Mouse (Mus musculus) midbrain, postnatal 0 days (tissue): ENCODE measurements at regions not wholly inside any gene's neighbourhood (a gene's known extent, or its start where the extent isn't known, plus 50 kb on each side); places are given as distances from the start of the nearest gene placed in this dataset.

Experiments used
- ATAC-seq: fragments of 200-750 bp; cut with Nextera tagmentation; 2 replicates; pipeline ENCODE4 v1.8.0; 2017; ENCODE audit warnings: moderate number of reproducible peaks, mild to moderate bottlenecking, moderate TSS enrichment, moderate library complexity; ENCODE audit not compliant: low FRiP score
- DNase-seq: peaks from one replicate; pipeline ENCODE4 v3.0.0-alpha.2; 2015; ENCODE audit warnings: low spot score
- H3K27ac ChIP-seq: fragments of 300-500 bp; sonication (generic); 2 replicates; pipeline ENCODE4 v1.5.1; 2014; ENCODE audit warnings: low read depth, mild to moderate bottlenecking, low read length, mixed read lengths
- H3K27me3 ChIP-seq: fragments of 300-500 bp; sonication (generic); 2 replicates; pipeline ENCODE4 v1.6.1; 2014; ENCODE audit warnings: low read length, control low read depth, mixed read lengths; ENCODE audit not compliant: insufficient read depth
- H3K36me3 ChIP-seq: fragments of 300-500 bp; sonication (generic); 2 replicates; pipeline ENCODE4 v1.6.1; 2014; ENCODE audit warnings: low read length, control low read depth, mixed read lengths; ENCODE audit not compliant: insufficient read depth
- H3K4me1 ChIP-seq: fragments of 300-500 bp; sonication (generic); 2 replicates; pipeline ENCODE4 v1.6.1; 2014; ENCODE audit warnings: mild to moderate bottlenecking, control low read depth, antibody characterized with exemption, low read length, mixed read lengths; ENCODE audit not compliant: insufficient read depth
- H3K4me2 ChIP-seq: fragments of 300-500 bp; sonication (generic); 2 replicates; pipeline ENCODE4 v1.6.1; 2014; ENCODE audit warnings: low read depth, mild to moderate bottlenecking, low read length, mixed read lengths; ENCODE audit not compliant: poor library complexity, severe bottlenecking
- H3K4me3 ChIP-seq: fragments of 300-500 bp; sonication (generic); 2 replicates; pipeline ENCODE4 v1.5.1; 2014; ENCODE audit warnings: low read depth, mild to moderate bottlenecking, low read length, moderate library complexity
- H3K9ac ChIP-seq: fragments of 300-500 bp; sonication (generic); replicated peaks from 2 replicates; pipeline ENCODE4 v1.6.1; 2014; ENCODE audit warnings: mild to moderate bottlenecking, low read length, moderate library complexity, mixed read lengths; ENCODE audit not compliant: poor library complexity, severe bottlenecking
- H3K9me3 ChIP-seq: fragments of 300-500 bp; sonication (generic); 2 replicates; pipeline ENCODE4 v1.6.1; 2016; ENCODE audit warnings: low read length, control low read depth
- CTCF ChIP-seq: IDR thresholded peaks from 2 replicates; pipeline ENCODE4 v1.5.1; 2016; ENCODE audit warnings: antibody characterized with exemption, mild to moderate bottlenecking
- WGBS: fragments of 180-500 bp; shearing (Covaris S2); extraction: QIAGEN DNeasy Blood & Tissue Kit; methylation state at CpG from one replicate; pipeline ENCODE4 v1.1.7; 2014; 5-methylcytosine and 5-hydroxymethylcytosine counted together

DNA sequence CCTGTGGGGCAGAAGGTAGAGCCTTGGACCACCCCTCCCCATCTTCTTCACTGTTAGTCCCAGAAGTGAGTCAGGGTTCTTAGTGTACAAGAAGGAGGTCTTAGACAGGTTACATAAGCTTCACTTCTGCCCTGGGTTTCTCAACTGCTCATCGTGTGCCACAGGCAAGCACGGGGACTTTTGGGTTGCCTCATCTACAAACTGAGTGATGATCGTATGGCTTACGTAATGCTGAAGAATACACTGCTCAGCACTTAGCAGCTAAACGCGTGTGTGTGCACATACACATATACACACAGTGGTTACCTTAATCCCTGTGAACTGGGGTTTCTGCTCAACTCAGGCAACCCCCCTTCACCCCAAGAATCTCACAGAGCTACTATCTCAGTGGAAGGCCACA, 163.1 kb upstream of the Zc3h12a start:
- Histone ChIP-seq H3K27me3 (no peaks in the 10 kb centered on the region), H3K4me1 (no peaks in the 10 kb centered on the region), H3K9me3 (no peaks in the 10 kb centered on the region), H3K4me3 (no peak overlapping the region), H3K9ac (no peak overlapping the region), H3K27ac (no peak overlapping the region), H3K36me3 (no peaks in the 10 kb centered on the region), H3K4me2 (no peak overlapping the region)
- no peak for TF ChIP-seq CTCF
- WGBS: 83% methylated on average over 6 of the region's 6 CpGs
- ATAC-seq (no peak), DNase-seq (no peak)

DNA sequence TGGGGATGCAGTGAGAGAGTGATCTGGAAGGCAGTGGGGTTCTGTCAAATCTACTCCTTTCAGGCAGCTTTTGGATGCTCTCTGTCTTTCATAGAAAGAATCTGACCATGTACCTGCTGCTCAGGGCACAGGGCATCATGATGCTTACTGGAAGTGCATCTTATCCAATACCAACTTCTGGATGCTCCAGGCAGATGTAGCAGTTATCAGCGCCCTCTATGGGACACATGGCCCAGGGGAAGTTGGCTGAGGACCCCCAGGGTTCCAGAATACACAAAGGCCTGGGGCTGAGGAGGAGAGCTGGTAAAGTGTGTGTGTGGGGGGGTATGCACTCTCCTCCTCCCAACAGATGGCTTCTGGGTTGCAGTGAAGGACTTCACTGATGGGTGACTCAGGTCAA, 162.1 kb upstream of the Zc3h12a start:
- DNase-seq: no peak
- H3K4me3 ChIP-seq: no peak overlapping the region
- H3K9ac ChIP-seq: no peak overlapping the region
- no peak overlapping the region for H3K4me2 ChIP-seq
- no peaks in the 10 kb centered on the region for H3K9me3 ChIP-seq
- H3K27ac ChIP-seq: 0 out of 2 replicates have a peak overlapping the region, but pooled peaks have one; percentile 13
- H3K36me3 ChIP-seq: no peaks in the 10 kb centered on the region
- H3K27me3 ChIP-seq: no peaks in the 10 kb centered on the region
- 26% methylated on average over 1 of the region's 1 CpGs for WGBS
- peak; percentile 47 for TF ChIP-seq CTCF
- H3K4me1 ChIP-seq: no peaks in the 10 kb centered on the region
- ATAC-seq: no peak

DNA sequence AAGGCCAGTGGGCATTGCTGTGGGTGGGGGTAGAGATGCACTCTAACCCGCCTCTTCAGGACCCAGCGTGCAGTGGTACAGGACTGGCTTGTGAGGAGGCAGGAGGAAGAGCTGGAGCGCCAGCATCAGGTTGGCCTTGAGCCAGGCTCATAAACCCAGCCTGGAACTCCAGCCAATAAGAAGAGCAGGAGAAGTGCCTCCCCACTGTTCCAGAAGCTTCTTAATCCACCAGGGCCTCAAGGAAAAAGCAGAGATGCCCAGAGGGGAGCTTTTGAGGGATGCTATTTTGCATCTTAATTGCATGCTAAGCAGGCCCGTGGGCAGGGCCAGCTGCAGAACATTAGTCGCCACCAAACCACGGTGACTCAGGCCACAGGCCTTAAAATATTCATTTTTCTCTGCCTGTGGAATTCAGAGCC, 161.4 kb upstream of the Zc3h12a start:
- 0 out of 2 replicates have a peak overlapping the region, but pooled peaks have one; percentile 13 for H3K27ac ChIP-seq
- 25% methylated on average over 6 of the region's 6 CpGs for WGBS
- peak; percentile 81 for DNase-seq

DNA sequence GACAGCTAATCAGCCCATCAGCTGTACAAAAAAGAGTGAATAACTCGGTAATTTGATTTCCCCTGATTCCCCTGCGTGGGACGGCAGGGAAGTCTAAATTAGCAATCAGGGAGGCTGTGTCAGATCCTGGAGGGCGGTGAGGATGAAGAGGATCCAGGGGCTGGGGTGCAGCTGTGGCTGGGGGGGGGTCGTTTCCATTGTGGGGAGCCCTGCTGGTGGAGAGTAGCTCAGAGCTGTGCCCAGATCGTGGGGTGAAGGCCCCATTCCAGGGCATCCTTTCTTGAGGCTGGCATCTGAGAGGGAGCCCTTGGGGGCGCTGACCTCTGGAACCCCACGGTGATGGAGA, 155.3 kb upstream of the Zc3h12a start:
- no peak for ATAC-seq
- H3K36me3 ChIP-seq: no peaks in the 10 kb centered on the region

More for the DNA sequence above, 161.4 kb upstream of the Zc3h12a start:
- no peak for TF ChIP-seq CTCF
- Histone ChIP-seq H3K9me3 (no peaks in the 10 kb centered on the region), H3K4me2 (no peak overlapping the region), H3K27me3 (no peaks in the 10 kb centered on the region), H3K36me3 (no peaks in the 10 kb centered on the region), H3K9ac (no peak overlapping the region), H3K4me1 (no peaks in the 10 kb centered on the region), H3K4me3 (no peak overlapping the region)
- peak; percentile 66 for ATAC-seq

DNA sequence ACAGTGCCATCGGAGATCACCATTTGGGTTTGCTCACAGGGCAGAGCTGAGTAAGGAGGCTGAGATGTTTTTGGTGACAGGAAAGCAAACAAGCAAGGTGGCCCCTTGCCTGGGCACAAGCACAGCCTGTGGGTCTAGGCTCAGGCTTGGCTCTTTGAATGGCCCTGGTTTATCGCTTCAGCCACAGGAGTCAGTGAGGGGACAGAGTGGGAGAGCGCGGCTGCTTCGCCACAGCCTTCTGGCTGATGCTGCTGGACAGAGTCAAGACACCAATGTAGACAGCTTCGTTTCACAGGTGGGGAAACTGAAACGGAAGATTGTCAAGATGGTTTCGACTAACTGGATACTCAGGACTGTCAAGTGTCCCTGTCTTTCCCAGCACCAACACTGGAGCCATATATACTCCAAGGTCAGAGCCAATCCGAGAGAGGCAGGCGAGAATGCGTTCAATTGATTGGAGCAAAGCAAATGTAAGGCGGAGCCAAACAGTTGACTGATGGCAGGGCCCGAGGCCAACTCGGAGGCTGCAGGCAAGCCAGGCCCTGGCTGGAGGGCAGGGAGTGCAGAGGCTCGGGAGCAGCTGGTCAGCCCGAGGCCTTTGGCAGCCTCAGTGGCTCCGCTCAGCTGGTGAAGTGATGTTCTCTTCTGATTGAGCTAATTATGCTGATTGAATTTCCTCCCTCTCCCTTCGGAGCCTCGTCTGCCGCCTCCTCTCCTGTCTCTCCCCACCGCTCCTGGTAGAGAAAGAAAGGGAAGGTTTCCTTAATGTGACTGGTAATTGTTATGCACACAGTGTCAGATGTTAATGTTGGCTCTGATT, 154.7 kb upstream of the Zc3h12a start:
- H3K36me3 ChIP-seq: no peaks in the 10 kb centered on the region
- H3K4me3 ChIP-seq: no peak overlapping the region
- TF ChIP-seq CTCF: no peak
- DNase-seq (peak; percentile 95), ATAC-seq (peak; percentile 88)
- peaks cover 5% of the 10 kb centered on the region; the same call in 1 of the 2 replicates for H3K4me1 ChIP-seq
- H3K9me3 ChIP-seq: no peaks in the 10 kb centered on the region
- 16% methylated on average over 21 of the region's 21 CpGs for WGBS
- H3K27me3 ChIP-seq: no peaks in the 10 kb centered on the region; the same call in 1 of the 2 replicates
- no peak overlapping the region for H3K27ac ChIP-seq
- H3K4me2 ChIP-seq: peak overlapping the region; percentile 18; the same call in 1 of the 2 replicates
- 0 out of 2 replicates have a peak overlapping the region, but pooled peaks have one; percentile 29 for H3K9ac ChIP-seq

More for the DNA sequence above, 155.3 kb upstream of the Zc3h12a start:
- peaks cover 5% of the 10 kb centered on the region; the same call in 1 of the 2 replicates for H3K4me1 ChIP-seq
- H3K9ac ChIP-seq: peak overlapping the region; percentile 29; the same call in 1 of the 2 replicates
- no peak for DNase-seq
- WGBS: 13% methylated on average over 8 of the region's 8 CpGs
- no peak for TF ChIP-seq CTCF
- H3K27me3 ChIP-seq: no peaks in the 10 kb centered on the region; the same call in 1 of the 2 replicates
- H3K4me2 ChIP-seq: 0 out of 2 replicates have a peak overlapping the region, but pooled peaks have one; percentile 18
- no peaks in the 10 kb centered on the region for H3K9me3 ChIP-seq
- no peak overlapping the region for H3K27ac ChIP-seq
- no peak overlapping the region for H3K4me3 ChIP-seq

DNA sequence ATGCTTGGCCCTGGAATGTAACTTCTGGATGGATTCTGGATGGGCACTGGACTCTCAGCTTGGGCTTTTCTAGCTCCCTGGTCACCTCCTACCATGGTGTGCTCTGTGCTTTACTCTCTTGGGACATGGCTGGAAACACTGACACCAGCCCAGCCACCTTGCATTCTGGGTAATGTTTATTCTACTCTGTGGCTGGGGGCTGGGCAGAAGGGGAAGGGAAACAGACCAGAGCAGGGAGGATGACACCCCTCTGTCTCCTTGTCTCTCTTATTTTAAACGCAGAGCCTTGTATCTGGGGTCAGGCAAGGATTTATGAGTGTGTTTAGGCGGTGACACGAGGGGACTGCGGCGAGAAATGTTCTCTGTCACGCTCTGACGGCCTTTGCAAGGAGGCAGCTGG, 151.5 kb upstream of the Zc3h12a start:
- no peak for TF ChIP-seq CTCF
- WGBS: 54% methylated on average over 7 of the region's 7 CpGs
- DNase-seq (no peak), ATAC-seq (no peak)
- H3K4me2 ChIP-seq: no peak overlapping the region
- no peaks in the 10 kb centered on the region for H3K9me3 ChIP-seq
- H3K4me3 ChIP-seq: no peak overlapping the region
- H3K27me3 ChIP-seq: no peaks in the 10 kb centered on the region; the same call in 1 of the 2 replicates
- H3K9ac ChIP-seq: no peak overlapping the region
- no peaks in the 10 kb centered on the region for H3K36me3 ChIP-seq
- H3K27ac ChIP-seq: no peak overlapping the region
- H3K4me1 ChIP-seq: peaks cover 13% of the 10 kb centered on the region; the same call in 1 of the 2 replicates
